Mouse (Mus musculus) heart, adult 2 months (tissue): ENCODE measurements around the gene Apaf1.

Source experiments
- CTCF ChIP-seq: fragments of 200-600 bp; IDR thresholded peaks from 2 replicates; pipeline ENCODE4 v1.8.1; 2022; ENCODE audit warnings: antibody characterized with exemption, mild to moderate bottlenecking, moderate library complexity
- EP300 ChIP-seq: fragments of 200-500 bp; IDR thresholded peaks from 2 replicates; pipeline ENCODE4 v1.6.1; 2011; ENCODE audit warnings: low read depth, low read length, control low read depth; ENCODE audit not compliant: insufficient read depth
- POLR2A ChIP-seq: fragments of 200-500 bp; IDR thresholded peaks from 2 replicates; pipeline ENCODE4 v1.6.1; 2011; ENCODE audit warnings: mild to moderate bottlenecking, low read depth, low read length, control low read depth; ENCODE audit not compliant: insufficient read depth

GRCm38 (mm10) chr10:91060742-91061141 lies 21.8 kb downstream of the Apaf1 start:
- TF ChIP-seq CTCF (peak; percentile 70), EP300 (no peak), POLR2A (no peak)
